Mouse (Mus musculus) 3T3-L1 (cell line): Measurements from ENCODE around the gene Trub1.

ENCODE experiments used
- DNase-seq: peaks from one replicate; pipeline ENCODE4 v3.0.0-alpha.2; 2015; ENCODE audit warnings: low read depth, low spot score

Trub1 gene

GRCm38 (mm10) chr19:57452492-57453217 is at the start of gene Trub1:
Gene Trub1, plus strand, starts transcription at chr19:57452912.
- DNase-seq, result peak; percentile 93

GRCm38 (mm10) chr19:57403700-57404501 is 48.8 kb upstream of the Trub1 start:
- DNase-seq, result peak; percentile 79

GRCm38 (mm10) chr19:57404502-57404848 is 48.2 kb upstream of the Trub1 start:
- DNase-seq, result no peak

- DNase-seq, result no peak
These were observed 44.8 kb upstream of the Trub1 start for GRCm38 (mm10) chr19:57407947-57408346.

GRCm38 (mm10) chr19:57411375-57412196 is 41.1 kb upstream of the Trub1 start:
- DNase-seq, result no peak

- no peak for DNase-seq
These were observed 39.5 kb upstream of the Trub1 start for GRCm38 (mm10) chr19:57413170-57413569.

GRCm38 (mm10) chr19:57413918-57414317 is 38.8 kb upstream of the Trub1 start:
- DNase-seq, result peak; percentile 13

- no peak for DNase-seq
These were observed 37.5 kb upstream of the Trub1 start for GRCm38 (mm10) chr19:57415031-57415807.

- DNase-seq, result no peak
These were observed 34.7 kb upstream of the Trub1 start for GRCm38 (mm10) chr19:57417800-57418580.

GRCm38 (mm10) chr19:57423402-57423801 is 29.3 kb upstream of the Trub1 start:
- DNase-seq, result no peak

- DNase-seq, result no peak
These were observed 27.4 kb upstream of the Trub1 start for GRCm38 (mm10) chr19:57425296-57425695.

GRCm38 (mm10) chr19:57426841-57427240 is 25.9 kb upstream of the Trub1 start:
- no peak for DNase-seq

- DNase-seq, result no peak
These were observed 24.8 kb upstream of the Trub1 start for GRCm38 (mm10) chr19:57427756-57428438.

- no peak for DNase-seq
These were observed 24.1 kb upstream of the Trub1 start for GRCm38 (mm10) chr19:57428641-57429040.

GRCm38 (mm10) chr19:57429926-57430325 is 22.8 kb upstream of the Trub1 start:
- no peak for DNase-seq

- no peak for DNase-seq
These were observed 21.2 kb upstream of the Trub1 start for GRCm38 (mm10) chr19:57431476-57431875.

- DNase-seq, result no peak
These were observed 18.7 kb upstream of the Trub1 start for GRCm38 (mm10) chr19:57434024-57434423.

- peak; percentile 23 for DNase-seq
These were observed 16.1 kb upstream of the Trub1 start for GRCm38 (mm10) chr19:57436586-57437021.

GRCm38 (mm10) chr19:57437042-57437441 is 15.7 kb upstream of the Trub1 start:
- no peak for DNase-seq

GRCm38 (mm10) chr19:57439296-57439695 is 13.4 kb upstream of the Trub1 start:
- DNase-seq, result peak; percentile 57
